Mouse (Mus musculus) urinary bladder, postnatal 10 days (tissue): ENCODE results near the gene Mc1r.
"Not testable (repeated sequence)": the region's sequence is repeated elsewhere in the genome, so short reads cannot be mapped to it uniquely, and the experiment has no call there.

Experiments
- DNase-seq: peaks from one replicate; pipeline ENCODE4 v3.0.0; 2022; ENCODE audit warnings: low spot score

Mc1r gene

DNA sequence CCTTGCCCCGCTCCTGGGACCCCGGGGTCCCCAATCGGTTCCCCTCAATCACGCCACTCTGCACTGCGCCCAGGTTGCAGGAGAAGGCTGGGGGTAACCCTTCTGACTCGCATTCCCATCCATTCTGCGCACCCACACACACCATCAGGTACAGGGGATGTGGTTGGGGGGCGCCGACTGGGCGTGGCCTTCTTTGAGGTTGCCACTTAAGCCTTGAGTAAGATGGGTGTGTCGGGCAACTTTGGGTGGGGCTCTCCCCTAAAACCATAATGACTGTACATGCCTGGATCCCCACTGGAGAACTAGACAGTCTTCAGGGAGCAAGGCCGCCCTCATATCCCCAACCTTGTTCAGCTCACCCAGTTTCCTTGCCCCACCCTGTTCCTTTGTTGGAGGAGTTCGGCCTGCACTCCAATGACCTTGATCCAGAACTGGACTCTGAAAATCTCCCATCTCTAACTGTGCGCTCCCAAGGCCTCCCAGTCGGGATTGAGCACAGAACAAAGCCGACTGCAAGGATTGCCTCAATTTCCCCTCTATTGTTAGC is 4.9 kb downstream of the Mc1r start:
- no peak for DNase-seq

DNA sequence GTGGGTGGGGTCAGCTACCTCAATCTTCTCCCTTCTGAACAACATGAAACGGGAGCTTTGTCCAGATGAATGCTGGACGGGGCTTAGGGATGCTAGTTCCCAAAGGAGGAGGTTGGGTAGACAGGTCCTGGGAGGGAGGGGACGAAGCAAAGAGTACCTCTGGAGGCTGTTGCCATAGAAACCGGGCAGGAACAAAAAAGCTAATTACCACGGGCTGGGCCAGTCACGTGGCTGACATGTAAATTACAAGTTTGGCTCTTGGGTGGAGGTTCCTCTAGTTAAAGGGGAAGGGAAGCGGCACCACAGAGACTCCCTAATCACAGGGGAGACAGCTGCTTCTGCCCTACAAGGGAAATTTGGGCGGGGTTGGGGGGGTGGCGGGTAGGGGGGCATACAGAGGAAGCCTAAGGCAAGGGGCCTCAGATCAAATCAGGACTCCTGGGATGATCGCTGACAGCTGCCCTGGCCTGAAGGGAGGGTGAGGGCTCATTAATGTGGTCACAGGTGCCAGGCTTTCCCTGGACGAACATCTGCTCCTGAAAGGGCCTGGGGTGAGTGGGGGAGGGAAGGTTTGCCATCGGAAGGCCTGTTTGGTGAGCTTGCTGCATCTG is 5.8 kb downstream of the Mc1r start:
- no peak for DNase-seq

GRCm38 (mm10) chr8:123414255-123414654 is 7.3 kb downstream of the Mc1r start:
- DNase-seq = no peak

- DNase-seq = not testable (repeated sequence)
These were observed 8.2 kb downstream of the Mc1r start for GRCm38 (mm10) chr8:123414997-123415696.

DNA sequence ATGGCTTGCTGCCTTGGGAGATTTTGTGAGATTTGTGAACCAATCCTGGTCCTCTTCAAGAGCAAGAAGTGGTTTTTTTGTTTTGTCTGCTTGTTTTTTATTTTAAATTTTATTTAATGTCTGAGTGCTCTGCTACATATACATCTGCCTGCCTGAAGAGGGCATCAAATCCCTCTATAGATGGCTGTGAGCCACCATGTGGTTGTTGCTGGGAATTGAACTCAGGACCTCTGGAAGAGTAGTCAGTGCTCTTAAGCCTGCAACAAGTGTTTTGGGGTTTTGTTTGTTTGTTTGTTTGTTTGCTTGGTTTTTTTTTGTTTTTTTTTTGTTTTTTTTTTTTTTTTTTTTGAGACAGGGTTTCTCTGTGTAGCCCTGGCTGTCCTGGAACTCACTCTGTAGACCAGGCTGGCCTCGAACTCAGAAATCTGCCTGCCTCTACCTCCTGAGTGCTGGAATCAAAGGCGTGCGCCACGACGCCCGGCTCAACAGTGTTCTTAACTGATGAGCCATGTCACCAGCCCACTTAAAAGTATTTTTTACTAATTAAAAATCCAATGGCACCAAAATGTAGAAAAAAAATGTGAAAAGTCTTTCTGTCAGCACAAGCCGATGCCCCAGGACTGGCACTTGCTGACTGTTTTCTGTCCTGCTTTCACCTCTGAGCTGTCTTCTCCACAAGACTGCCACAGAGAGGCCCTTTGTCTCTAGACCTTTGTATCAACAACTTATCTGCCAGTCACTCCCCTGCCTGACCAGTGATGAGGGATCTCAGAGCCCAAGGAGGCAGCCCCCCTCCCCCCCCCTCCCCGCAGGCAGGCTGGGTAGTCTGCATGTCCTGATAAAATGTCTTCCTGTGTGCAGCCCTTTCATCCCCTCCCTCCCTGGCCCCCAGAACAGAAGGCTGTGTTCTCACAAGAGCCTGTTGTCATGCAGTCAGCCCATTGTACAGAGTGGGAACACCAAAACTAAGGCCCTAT is 9.3 kb downstream of the Mc1r start:
- no peak for DNase-seq

GRCm38 (mm10) chr8:123416944-123417555 is 10.1 kb downstream of the Mc1r start:
- no peak for DNase-seq

GRCm38 (mm10) chr8:123419711-123420110 is 12.8 kb downstream of the Mc1r start:
- no peak for DNase-seq

- DNase-seq = no peak
These were observed 13.8 kb downstream of the Mc1r start for GRCm38 (mm10) chr8:123420525-123421281.

DNA sequence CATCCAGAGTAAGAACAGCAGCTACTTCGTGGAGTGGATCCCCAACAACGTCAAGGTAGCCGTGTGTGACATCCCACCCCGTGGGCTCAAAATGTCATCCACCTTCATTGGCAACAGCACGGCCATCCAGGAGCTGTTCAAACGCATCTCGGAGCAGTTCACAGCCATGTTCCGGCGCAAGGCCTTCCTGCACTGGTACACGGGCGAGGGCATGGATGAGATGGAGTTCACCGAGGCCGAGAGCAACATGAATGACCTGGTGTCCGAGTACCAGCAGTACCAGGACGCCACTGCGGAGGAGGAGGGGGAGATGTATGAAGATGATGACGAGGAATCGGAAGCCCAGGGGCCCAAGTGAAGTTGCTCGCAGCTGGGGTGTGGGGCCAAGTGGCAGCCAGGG is 14.4 kb downstream of the Mc1r start:
- DNase-seq = no peak

GRCm38 (mm10) chr8:123422056-123422780 is 15.3 kb downstream of the Mc1r start:
- DNase-seq = no peak

DNA sequence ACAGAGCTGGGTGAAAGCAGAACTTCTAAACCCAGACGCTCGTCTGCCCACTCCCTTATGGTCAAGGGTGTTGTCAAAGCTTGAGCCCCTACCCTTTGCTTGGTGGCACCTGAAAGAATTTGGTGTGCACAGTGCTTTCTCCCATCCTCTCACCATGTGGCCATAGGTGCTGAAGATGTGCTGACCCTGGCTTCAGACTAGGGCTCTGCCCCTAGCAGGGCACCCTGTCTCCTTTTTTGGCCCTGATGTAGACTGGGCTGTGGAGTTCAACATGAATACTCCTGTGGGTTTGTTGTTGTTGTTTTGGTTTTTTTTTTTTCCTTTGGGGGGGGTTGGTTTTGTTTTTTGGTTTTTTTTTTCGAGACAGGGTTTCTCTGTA is 15.9 kb downstream of the Mc1r start:
- DNase-seq = no peak

DNA sequence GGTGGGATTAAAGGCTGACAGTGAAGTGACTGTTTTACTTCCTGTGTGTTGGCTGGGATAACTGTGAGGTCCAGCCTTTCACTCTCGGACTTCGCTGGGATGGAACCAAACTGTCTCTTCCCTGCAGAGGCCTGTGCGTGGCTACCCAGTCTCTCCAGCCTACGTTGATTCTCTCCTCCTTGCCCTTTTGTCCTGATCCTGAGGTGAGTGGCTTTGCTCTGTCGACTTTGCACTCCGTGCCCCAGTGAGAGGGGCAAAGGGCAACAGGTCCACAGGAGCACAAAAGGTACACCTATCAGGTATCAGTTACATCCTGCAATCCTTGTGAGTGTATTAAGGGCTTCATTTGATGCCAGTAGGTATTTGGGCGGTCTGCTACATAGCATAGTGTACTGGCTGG is 16.5 kb downstream of the Mc1r start, which contains the start of gene Def8:
TSS of gene Def8 (plus strand) at position 87 of the 400 bp plus-strand sequence.
- no peak for DNase-seq

GRCm38 (mm10) chr8:123426511-123427509 is 19.9 kb downstream of the Mc1r start:
- no peak for DNase-seq

DNA sequence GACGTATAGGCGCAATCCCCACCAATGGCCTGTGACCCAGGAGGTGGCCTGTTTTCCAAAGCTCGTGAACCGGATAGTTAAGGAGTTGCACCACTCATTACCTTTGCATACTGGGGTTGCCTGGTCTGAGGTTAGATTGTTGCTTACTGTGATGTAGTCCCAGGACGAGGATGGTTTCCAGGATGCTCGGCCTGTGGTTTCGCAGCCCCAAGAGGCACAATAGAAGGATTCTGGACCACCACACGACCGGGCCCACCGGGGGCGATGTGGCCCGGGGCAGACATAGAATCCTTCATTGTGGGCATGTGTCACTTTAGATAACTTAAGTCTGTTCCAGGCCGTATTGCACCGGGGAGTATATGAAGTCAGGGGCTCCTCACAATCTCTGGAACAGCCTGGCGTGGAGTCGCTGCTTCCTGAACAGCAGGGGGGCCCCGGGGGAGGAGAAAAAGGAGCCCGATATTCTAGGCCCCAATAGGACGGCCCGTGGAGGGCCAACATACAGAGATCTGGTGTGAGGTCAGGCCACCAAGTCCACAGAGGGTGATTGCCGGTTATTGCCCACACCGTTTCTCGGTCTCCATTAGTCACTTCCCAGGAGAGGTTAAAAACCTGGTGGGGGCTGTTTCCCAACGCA is 20.9 kb downstream of the Mc1r start:
- no peak for DNase-seq

DNA sequence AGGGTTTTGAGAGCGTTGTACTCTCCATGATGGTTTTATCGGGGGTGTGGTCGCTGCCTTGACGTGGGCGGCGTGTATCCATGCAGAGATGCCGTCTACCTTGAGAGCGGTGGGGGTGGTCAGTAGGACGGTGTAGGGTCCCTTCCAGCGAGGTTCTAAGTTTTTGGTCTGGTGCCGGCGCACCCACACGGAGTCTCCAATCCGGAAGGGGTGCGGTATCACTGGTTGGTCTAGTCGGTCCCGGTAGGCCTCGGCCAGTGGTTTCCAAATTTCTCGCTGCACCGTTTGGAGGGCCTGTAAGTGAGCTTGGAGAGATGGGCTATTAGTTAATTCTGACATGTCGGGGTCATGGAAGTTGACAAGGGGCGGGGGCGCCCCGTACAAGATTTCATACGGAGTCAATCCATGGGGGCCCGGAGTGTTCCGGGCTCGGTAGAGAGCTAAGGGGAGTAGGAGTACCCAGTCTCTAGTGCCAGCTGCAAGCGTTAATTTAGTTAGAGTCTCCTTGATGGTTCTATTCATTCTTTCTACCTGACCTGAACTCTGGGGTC is 21.5 kb downstream of the Mc1r start:
- DNase-seq = no peak

- no peak for DNase-seq
These were observed 22.2 kb downstream of the Mc1r start for GRCm38 (mm10) chr8:123428939-123429721.

DNA sequence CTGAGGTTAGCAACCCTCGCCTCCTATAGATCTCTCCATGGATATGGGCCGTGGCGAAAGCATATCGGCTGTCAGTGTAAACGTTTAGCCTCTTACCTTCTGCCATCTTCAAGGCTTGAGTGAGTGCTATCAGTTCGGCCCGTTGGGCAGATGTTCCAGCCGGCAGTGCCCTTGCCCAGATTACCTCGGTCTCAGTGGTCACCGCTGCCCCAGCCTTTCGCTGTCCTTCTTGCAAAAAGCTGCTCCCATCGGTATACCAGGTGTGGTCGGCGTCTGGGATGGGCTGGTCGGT is 22.8 kb downstream of the Mc1r start:
- not testable (repeated sequence) for DNase-seq

- not testable (repeated sequence) for DNase-seq
These were observed 24.0 kb downstream of the Mc1r start for GRCm38 (mm10) chr8:123430936-123431335.
